Mouse (Mus musculus): ENCODE results near the gene Phgr1. TPM values are rescaled to one million over a fixed set of nuclear protein-coding genes. Genes with fewer than 3 reads are reported as not detected.

The Phgr1 gene
- total RNA-seq, 2 experiments from 2014 or later = not detected

DNA sequence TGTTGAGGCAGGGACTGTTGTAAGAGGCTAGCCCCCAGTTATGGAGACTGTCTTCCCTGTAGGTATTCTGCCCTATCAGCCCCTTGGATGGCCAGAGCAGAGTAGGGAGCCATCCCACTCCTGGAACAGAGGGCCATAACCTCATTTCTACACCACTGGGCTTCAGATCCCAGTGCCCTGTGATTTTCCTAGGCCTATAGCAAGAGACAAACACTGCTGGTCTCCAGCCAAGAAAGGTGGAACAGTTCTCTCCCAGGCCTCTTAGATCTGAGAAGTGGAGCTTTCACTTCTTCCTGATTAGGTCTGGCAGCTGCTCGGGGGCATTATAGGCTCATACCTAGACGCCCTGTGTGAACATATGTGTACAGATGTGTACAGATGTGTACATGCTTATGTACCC is 3.7 kb downstream of the Phgr1 start:
- no peak for DNase-seq (ENCODE audit: low spot score in 2 of 2)

DNA sequence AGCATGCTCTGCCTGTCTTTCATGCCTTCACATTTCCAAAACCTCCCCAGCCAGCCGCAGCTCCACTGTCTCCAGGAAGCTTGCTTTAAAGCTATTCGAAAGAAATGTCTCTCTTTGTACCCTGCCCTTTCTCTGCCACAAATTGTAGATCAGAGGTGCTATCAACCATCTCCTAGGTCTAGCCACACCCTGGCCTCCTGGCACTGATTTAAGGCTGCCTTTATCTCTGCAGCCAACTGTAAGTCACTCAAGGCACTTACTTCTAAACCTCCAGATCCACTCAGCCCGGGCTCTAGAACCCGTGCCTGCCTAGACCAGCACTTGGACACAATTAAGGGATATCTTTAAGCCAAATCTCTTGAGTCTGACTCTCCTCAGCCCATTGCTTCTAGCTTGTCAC is 5.8 kb downstream of the Phgr1 start:
- no peak for DNase-seq (ENCODE audit: low spot score in 2 of 2)

DNA sequence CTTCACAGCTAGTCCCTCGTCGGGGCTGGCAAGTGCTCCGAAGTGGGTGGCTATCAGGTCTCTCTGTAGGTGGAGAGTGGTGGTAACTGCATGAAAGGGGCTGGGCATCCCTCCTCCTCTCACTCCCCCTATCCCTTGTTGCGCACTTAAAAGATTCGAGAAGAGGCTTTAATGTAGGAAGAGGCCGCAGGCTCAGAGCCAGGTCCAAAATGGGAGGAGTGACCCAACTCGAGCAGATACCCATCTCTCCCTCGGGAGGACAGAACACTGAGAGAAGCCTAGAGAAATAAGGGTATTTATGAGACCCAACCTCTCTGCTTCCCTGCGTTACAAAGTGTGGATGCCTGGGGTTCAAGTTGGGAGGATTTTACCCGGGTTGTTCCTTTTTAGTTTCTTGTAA is 6.5 kb downstream of the Phgr1 start:
- no peak for DNase-seq (ENCODE audit: low spot score in 2 of 2)

DNA sequence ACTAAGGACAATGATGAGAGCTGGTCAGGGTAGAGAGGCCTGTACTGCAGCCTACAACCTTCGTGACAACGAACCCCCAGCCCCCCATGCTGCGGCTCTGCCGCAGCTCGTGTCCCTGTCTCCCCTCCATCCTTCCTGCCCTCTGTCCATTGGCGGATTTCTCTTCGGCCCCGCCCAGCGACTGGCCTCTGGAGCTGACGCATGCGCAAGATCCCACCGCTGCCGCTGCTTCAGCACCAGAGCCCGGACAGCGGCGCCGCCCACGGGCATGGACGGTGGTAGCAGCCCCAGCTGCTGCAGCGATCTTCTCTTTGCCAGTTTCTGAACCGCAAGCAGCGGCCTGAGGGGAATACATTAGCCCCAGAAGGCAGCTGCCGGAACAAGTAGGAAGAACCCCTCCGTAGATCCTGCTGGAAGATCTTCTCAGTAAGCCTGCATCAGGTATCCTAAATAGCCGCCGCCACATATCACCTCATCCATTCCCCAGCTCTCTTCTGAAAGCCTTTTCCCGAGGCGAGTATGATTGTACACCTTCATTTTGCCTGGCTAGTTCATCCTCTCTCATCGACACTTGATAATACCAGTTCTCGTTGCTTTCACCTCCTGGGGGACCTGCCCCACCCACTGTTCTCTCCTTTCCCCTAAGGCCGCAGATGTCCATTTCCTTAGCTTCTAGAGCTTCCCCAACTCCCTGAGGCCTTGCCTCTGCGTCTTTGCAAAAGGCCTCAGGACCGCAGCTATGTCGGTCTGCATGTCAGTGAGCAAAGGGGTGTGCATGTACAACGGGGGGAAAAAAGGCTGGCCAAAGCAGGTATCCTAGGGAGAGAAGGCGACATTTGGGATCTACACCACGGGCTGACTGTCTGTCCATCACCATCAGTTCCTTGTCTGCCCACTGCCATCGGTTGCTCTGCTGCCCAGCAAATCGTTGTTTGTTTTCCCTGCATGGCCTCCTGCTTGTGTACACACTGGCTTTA is 7.2 kb downstream of the Phgr1 start, which contains the start of gene Disp2:
Gene Disp2, plus strand, starts transcription at position 216 of the 977 bp plus-strand sequence.
- peak; percentile 91 to 93 for DNase-seq (ENCODE audit: low spot score in 2 of 2)

DNA sequence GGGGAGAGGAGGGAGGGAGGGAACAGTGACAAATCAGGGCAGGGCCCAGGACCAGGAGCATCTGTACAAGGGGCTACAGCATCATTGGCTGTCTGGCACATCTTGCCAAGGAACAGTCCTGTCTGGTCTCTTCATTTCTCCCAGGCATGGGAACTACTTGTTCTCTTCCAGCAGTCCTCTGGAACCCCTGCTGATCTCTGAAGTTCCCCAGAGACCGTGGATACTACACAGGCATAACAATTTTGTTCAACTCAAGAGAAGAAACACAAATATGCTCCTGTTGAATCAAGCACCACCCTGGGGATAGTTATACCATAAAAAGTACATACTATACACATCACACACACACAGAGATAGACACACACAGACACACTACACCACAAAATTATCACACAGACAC is 8.5 kb downstream of the Phgr1 start:
- DNase-seq (ENCODE audit: low spot score in 2 of 2) = no peak

DNA sequence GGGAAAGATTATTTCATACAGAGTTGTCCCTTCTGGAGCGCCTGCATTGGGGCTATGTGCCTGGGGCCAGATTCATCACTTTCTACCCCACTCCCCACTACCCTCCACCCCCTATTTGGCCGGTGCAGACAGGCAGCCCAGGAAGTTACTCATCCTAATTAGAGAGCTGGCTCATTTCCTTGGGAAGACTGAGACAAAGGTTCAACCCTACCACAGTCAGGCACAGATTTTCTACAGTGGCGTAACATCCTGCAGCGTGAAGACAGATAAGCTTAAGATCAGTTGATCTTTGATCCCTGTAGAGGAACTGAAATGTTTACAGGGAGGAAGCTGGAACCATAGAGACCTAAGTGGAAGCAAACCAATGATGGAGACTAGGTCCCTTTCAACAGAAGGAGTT is 9.7 kb downstream of the Phgr1 start:
- DNase-seq (ENCODE audit: low spot score in 2 of 2) = no peak

DNA sequence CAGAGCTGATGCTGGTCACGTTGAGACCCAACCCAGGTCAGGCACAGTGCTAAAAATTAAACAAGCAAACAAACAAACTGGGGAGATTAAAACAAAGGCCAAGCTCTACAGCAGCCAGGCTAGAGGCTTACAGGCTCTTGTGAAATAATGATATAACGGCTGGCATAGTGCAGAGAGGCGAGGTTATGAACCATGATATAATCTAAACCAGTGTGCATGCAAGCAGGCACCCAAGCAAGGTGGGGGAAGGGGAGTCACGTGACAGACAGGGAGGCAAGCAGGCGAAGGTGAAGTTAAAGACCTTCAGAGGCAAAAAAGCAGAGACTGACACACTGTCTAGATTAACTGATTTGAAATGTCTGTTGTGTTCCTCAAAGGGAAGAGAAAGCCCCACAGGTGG is 10.5 kb downstream of the Phgr1 start:
- no peak for DNase-seq (ENCODE audit: low spot score in 2 of 2)

DNA sequence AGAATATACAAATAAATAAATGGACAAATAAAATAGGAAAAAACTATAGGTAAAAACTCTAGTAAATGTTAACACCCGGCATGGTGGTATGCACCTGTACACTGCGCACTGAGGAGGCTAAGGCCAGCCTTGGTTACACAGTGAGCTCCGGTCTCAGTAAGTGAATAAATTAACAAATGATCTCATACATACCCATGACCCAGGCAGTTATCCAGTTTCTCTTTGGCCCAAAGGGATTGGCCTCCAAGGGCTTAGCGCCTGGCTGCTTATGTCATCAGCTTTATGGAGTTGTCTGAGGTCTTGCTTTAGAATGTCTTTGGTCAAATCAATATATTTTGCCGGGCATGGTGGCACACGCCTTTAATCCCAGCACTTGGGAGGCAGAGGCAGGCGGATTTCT is 11.1 kb downstream of the Phgr1 start:
- DNase-seq (ENCODE audit: low spot score in 2 of 2) = no peak

DNA sequence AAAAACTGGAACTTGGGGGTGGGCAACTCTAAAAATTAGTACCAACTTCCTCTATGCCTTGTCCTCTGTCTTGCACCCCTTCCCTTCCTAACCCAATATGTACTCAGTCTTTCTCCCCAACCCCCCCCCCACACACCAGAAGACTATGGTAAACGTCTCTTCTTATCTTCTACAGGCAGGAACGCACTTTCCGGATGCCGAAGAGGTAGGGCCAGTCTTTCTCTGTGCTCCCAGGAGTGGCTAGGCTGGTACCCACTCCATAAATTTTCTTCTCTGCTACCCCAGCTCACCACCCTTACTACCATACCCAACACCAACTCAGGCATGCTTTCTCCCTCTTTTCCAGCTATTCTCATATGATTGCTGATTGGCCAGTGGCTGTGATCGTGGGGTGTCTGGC is 14.0 kb downstream of the Phgr1 start:
- DNase-seq (ENCODE audit: low spot score in 2 of 2) = no peak

DNA sequence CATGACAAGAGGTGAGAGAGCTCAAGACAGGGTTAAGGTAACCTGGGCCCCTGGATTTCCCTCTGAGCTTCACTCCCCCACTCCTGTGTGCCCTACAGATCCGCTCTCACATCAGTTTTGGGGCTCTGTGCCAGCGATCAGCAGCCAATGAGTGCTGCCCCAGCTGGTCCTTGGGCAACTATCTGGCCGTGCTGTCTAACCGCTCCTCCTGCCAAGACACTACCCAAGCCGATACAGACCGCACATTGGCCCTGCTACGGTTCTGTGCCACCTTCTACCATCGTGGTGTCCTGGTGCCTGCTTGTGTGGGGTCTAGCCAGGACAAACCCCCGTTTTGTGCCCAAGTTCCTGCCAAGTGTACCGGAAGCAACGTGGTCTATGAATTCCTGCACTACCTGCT is 16.9 kb downstream of the Phgr1 start:
- DNase-seq (ENCODE audit: low spot score in 2 of 2) = no peak

DNA sequence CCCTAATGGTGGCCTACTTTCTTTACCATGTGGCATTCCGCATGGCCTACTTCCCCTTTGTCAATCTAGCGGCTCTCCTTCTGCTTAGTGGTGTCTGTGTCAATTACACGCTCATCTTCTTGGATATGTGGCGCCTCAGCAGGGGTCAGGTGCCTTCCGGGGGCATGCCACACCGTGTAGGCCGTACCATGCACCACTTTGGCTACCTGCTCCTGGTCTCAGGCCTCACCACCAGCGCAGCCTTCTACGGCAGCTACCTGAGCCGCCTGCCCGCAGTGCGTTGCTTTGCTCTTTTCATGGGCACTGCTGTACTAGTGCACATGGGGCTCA is 17.6 kb downstream of the Phgr1 start:
- DNase-seq (ENCODE audit: low spot score in 2 of 2) = no peak

DNA sequence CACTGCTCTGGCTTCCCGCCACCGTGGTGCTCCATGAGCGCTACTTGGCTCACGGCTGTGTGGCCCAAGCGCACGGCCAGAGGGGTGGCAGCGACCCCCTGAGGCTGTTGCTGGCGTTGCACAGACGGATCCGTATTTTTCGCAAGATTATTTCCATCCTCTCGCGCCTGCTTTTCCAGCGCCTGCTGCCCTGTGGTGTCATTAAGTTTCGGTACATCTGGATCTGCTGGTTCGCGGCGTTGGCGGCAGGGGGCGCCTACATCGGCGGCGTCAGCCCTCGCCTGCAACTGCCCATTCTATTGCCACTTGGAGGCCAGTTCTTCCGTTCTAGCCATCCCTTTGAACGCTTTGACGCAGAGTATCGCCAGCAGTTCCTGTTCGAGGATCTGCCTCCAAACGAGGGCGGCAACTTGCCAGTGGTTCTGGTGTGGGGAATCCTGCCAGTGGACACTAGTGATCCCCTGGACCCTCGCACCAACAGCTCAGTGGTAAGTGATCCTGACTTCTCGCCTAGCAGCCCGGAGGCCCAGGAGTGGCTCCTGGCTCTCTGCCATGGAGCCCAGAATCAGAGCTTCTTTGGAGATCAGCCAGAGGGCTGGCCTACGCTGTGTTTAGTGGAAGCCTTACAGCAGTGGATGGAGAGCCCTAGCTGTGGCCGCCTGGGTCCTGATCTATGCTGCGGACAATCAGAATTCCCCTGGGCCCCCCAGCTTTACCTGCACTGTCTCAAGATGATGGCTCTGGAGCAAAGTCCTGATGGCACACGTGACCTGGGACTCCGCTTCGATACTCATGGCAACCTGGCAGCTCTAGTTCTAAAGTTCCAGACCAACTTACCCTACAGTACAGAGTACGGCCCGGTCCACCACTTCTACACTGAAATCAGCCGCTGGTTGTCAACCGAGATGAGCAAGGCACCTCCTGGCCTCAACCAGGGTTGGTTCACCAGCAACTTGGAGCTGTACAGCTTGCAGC is 18.3 kb downstream of the Phgr1 start:
- peak; percentile 70 to 73 for DNase-seq (ENCODE audit: low spot score in 2 of 2)

DNA sequence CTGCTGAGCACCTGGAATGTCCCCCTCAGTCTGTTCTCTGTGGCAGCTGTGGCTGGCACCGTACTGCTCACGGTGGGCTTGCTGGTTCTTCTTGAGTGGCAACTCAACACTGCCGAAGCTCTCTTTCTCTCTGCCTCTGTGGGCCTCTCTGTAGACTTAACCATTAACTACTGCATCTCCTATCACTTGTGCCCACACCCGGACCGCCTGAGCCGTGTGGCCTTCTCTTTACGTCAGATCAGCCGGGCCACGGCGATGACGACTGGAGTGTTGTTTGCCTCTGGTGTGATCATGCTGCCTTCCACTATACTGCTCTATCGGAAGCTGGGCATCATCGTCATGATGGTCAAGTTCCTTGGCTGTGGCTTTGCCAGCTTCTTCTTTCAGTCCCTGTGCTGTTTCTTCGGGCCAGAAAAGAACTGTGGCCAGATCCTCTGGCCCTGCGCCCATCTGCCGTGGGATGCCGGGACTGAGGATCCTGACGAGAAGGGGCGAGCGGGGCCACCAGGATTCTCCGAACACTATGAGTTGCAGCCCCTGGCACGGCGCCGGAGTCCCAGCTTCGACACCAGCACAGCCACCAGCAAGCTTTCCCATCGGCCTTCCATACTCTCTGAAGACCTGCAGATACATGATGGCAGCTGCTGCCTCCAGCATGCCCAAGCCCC is 19.2 kb downstream of the Phgr1 start:
- DNase-seq (ENCODE audit: low spot score in 2 of 2) = no peak

DNA sequence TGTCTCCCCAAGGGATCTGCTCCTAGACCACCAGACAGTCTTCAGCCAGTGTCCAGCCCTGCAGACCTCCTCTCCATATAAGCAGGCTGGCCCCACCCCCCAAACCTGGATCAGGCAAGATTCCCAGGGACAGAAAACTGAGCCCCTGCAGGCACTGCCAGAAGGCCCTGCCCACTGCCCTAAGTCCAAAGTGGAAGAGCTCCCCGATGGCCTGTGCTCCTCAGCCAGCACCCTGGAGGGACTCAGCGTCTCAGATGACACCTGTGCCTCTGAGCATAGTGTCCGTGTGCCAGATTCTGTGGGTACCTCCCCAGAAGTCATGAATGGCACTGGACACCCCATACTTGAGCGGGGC is 19.7 kb downstream of the Phgr1 start:
- no peak for DNase-seq (ENCODE audit: low spot score in 2 of 2)

DNA sequence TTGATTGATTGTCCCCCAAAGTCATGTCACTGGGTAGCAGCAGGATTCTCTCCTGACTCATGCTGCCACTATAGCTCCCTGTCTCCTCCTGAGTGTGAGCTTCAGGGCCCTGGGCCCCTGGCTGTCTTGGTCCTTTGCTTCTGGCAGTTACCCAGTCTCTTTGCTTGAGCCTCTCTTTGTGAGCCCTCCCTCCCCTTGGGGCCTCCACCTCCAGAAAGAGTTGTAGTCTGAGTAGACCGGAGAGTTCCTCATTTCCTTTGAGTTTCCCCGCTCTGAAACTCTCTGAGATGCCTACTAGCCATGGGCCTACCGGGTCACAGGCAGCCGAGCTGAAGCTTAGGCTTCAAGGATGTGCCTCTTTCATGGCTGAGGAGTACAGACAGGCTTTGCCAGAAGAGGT is 21.1 kb downstream of the Phgr1 start:
- no peak for DNase-seq (ENCODE audit: low spot score in 2 of 2)

DNA sequence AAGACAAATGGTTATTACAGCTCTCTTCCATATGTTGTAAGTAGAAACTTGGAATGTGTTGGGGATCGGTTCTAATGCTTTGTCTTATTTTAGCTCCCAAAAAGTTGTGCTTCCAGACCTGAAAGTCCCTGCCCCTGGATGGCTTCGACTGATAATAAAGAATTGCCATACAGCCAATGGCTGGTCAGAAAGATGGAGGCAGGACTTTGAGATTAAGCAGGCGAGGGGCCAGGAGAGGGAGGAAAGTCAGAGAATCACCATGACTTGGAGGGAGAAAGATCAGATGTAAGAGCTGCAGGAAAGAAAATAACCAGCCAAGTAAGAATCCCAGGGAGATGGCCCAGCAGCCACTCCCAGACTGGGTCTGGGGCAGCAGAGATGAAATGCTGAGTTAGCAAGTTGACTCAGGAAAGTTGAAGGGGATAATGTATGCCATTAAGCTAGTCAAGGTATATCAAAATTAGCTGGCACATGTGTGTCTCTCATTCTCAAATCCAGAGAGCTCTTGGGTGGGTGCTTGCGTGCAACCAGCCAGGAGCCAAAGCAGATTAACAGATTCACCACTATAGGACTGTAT is 30.1 kb downstream of the Phgr1 start:
- no peak for DNase-seq (ENCODE audit: low spot score in 2 of 2)

DNA sequence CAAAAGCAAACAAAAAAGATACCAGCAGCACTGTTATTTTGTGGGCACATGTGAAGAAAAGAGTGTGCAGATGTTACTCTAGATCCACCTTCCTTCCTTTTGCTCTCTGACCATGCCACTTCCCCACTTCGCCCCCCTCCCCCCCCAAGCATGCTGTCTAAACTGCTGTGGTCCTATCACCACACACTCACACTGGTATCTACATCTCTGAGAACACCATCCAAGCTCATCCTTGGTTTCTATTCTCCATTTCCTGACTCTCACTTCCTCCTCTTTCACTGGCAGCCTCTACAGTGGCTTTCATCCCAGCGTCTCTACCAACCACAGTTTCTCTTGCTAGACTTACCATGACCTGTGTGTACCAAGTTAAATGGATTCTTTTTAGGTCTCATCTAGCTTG is 31.9 kb downstream of the Phgr1 start:
- no peak for DNase-seq (ENCODE audit: low spot score in 2 of 2)

DNA sequence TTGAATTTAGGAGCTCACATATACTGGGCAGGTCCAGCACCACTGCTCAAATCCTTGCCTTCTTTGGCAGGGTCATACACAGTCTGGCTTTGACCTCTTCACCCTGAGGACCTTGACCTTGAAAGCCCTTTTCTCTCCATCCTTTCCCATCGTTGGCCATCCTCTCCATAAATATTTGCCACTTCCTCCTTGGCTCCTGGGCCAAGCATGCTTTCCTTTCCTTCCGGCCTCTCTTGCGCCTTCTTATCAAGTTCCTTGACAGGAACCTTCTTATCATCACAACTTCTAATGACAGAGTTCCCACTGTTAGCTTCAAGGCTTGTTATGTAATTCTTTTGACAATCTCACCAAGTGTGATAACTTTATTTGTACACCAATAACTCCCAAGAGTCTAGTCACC is 32.6 kb downstream of the Phgr1 start:
- DNase-seq (ENCODE audit: low spot score in 2 of 2) = no peak

DNA sequence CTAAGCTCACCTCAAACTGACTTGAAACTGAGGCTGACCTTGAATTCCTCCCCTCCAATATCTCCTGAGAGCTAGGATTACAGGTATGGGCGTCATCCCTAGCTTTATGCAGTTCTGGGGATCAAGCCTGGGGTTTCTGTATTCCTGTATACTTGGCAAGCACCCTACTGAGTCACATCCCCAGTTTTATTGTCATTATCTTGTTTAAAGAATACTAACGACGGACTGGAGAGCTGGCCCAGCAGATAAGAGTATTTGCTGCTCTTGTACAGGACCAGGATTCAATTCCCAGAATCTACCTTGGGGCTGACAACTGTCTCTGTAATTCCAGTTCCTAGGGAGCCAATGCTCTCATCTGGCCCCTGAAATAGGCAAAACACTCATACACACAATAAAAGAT is 33.2 kb downstream of the Phgr1 start:
- DNase-seq (ENCODE audit: low spot score in 2 of 2) = no peak

DNA sequence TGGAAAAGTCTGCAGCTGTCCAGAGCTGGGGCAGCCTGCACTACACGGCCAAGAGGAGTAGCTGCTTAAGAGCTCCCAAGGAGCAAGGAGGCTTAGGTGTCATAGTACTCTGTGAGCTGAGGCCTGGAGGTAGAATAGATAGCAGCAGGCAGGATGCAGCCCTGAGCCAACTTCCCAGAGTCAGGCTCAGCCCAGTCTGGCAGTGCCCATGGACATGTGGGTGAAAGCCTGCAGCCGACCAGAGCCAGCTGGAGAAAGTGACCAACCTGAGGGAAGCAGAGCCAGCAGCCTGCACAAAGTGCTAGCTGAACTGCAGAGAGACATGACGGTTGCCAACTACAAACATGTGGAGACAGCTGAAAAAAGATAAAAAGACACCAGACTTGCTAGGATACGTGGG is 34.3 kb downstream of the Phgr1 start:
- no peak for DNase-seq (ENCODE audit: low spot score in 2 of 2)

DNA sequence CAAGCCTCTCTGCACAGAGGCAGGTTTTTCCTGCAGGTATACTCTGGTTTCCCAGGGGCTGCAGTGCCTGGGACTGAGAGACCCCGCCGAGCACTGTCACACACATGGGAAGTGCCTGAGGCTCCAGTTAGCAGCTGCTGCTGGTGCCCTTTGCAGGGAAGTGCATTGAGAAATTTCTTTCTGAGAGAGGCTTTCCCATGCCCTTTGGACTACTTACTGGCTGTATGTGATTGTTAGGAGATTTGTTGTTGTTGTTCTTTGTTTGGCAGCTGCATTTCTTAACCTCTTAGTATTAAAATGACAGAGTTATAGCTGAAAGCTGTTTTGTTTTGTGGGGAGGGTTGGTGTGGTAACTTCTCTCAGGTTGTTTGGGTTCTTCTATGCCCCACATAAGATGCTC is 38.3 kb downstream of the Phgr1 start:
- DNase-seq (ENCODE audit: low spot score in 2 of 2) = no peak
